Mouse (Mus musculus) cerebellum, adult 11-12 months (tissue): ENCODE results near the gene Prdm5.

Experiments used
- DNase-seq: peaks from one replicate; pipeline ENCODE4 v3.0.0; 2022

Gene Prdm5

DNA sequence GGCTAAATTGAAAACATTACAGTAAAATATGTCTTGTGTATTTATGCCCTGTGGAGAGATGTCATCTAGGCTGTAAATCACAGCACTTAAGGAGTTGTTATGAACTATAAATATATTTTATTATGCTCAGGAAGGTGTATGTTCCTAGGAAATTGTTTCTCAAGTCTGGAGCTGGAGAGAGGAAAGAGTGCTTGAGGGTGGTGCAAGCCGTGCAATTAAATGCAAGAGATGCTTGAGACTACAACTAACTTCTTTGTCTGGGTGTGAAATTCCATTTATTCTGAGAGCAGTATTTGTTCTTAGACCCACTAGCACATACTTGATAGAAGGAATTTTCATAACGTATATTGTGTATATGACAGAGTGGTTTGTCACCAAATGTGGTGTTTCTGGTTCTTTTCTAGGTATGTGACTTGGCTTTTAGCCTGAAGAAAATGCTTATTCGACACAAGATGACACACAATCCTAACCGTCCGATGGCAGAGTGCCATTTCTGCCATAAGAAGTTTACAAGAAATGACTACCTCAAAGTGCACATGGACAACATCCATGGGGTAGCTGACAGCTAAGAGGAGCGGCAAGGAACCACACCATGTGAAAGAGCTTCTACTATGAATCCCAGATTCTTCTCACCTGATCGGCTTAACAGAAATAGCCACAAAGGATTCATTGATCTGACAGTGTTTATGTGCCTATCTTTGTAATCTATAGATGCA, 156.9 kb downstream of the Prdm5 start:
- DNase-seq: no peak

- DNase-seq: no peak
Measured at GRCm38 (mm10) chr6:65950492-65950891, 171.7 kb downstream of the Prdm5 start.

DNA sequence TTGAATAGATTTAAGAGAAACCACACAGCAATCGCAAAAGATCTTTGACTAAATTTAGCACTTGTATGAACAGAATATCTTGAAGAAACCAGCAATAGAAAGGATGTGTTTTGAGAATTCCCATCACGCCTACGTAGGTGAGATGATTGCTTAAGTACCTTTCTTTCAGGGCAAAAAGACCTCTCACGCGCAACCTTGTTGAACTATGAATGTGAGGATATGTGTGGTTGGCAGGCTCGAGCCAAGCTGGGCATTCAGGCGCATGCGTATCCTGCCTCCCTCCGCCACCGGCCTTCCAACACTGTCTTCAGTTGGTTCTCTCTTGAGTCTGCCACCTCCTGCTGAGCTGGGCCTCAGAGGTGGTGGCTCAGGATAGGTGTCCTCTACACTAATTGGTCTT, 173.5 kb downstream of the Prdm5 start, which contains the start of gene 4930544G11Rik:
4930544G11Rik (plus strand) TSS at position 301 of the 400 bp plus-strand sequence.
- DNase-seq: no peak

- DNase-seq: peak; percentile 8
Measured at GRCm38 (mm10) chr6:65969386-65970111, 190.8 kb downstream of the Prdm5 start.

DNA sequence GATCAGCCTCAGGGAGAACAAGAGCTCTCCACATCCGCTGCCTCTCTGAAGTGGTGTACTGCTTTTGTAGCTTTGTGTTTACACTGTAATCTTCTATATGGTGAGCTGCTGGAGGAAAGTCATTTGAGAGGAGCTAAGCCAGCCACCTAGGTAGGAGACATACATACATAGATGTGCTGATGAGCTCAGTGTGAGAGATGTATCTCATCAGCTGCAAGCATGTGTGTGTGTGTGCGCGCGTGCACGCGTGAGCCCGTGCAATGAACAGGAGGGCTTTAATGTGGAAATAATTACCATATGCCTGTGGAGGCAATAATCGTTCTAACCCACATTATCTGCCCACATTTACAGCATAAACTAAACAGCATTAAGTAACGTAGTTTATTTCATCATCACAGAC, 191.6 kb downstream of the Prdm5 start:
- DNase-seq: no peak
